Mouse (Mus musculus) left cerebral cortex, postnatal 14 days (tissue): ENCODE data around the gene Tm4sf5. TPM values are rescaled to one million over a fixed set of nuclear protein-coding genes. Genes with fewer than 3 reads are reported as not detected.
"Not testable (repeated sequence)": the region's sequence is repeated elsewhere in the genome, so short reads cannot be mapped to it uniquely, and the experiment has no call there.

Experiments used
- DNase-seq, 2 experiments: peaks; one replicate each; pipeline ENCODE4 v3.0.0; 2021 to 2022; ENCODE audit warnings: low spot score in 2 of 2, mixed read lengths in 1 of 2
- intact Hi-C: fragments of 180-260 bp; cut with DNase I; formaldehyde crosslinking; loops from one replicate; pipeline ENCODE4 v1.15.1; 2025
- long read RNA-seq, 2 experiments: library from polyadenylated mRNA; stranded (forward); transcript quantifications; one replicate each; pipeline ENCODE4 v2.0.0; 2021
- total RNA-seq, 2 experiments: library from RNA; stranded (reverse); gene quantifications; 2 replicates each; pipeline ENCODE4 v1.2.3; 2021

Gene Tm4sf5
- under 1 TPM in 1 of 2 experiments, not detected in 1; 0.87 TPM for total RNA-seq
- long read RNA-seq, experiment 1: 0 reads
- long read RNA-seq, experiment 2: 0 reads

GRCm38 (mm10) chr11:70504970-70505369 is at the start of gene Tm4sf5:
Gene Tm4sf5, plus strand, starts transcription at chr11:70505244.
- no peak for DNase-seq
- intact Hi-C loops: loop anchor here (5.0 kb wide), 2 partner anchors 53 to 73 kb away; partner anchors contain the start of genes Arrb2 and Med11

DNA sequence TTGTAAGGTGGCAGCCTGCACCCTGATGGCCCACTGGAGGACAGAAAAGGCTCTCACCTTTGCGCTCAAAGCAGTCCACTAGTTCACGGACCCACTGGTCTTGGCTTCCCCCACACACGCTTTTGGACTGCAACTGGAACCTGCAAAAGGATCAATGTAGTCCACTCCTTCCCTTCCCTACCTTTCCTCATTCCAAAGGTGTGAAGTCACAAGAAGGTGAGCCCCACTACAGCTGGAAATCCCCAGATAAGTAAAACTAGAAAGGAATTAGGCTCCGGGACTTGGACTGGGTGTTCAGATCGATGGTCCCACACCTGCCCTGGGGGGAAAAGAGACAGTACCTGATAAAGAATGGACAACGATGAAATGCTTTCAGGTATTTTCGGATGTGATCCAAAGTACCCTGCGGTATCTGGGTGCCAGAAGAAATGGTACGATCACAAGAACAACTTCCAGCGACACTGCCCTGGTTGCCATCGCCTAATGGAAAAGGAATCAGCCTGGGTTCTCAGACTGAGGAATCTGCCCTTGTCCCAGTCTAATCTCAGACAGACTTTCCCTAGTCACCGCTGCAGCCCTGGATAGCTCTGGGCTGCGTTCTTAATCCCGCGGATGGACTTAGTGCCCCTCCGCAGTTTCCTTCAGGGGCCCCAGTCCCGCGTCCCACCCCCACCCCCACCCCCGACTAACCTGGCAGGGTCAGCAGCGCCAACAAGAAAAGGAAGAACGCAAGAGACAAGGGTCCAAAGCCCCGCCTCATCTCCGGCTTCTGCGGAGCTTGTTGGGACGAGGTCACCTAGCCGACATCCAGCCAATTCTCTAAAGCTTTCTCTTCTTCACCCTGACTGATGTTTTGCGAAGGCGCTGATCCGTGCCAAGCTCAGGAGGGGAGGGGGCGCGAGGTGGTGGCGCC is 46.1 kb upstream of the Tm4sf5 start, which contains the start of gene Zmynd15:
Gene Zmynd15, plus strand, starts transcription at position 746 of the 913 bp plus-strand sequence.
- no peak for DNase-seq
- intact Hi-C loops: no loop called here

GRCm38 (mm10) chr11:70459601-70460101 is 45.4 kb upstream of the Tm4sf5 start, which contains the start of gene Cxcl16:
Gene Cxcl16, minus strand, starts transcription at chr11:70459984.
- intact Hi-C loops: no loop called here
- DNase-seq: no peak

DNA sequence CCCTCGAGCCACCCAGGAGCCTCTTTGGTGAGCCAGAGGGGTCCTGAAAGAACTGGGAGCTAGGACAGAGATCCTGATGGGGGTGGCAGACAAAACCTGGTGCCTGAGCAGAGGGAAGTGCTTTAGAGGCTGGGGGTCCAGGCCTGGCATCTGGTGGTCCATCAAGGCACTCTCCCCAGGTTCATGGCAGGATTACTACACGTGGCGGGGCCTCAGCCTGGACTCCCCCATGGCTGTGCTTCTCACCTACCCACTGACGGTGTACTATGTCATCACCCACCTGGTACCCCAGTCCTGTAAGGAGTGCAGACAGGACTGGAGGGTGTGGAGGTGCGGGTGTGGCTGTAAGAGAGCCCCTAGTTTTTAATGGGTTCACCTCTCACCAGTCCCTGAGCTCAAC is 41.1 kb upstream of the Tm4sf5 start:
- intact Hi-C loops: no loop called here

DNA sequence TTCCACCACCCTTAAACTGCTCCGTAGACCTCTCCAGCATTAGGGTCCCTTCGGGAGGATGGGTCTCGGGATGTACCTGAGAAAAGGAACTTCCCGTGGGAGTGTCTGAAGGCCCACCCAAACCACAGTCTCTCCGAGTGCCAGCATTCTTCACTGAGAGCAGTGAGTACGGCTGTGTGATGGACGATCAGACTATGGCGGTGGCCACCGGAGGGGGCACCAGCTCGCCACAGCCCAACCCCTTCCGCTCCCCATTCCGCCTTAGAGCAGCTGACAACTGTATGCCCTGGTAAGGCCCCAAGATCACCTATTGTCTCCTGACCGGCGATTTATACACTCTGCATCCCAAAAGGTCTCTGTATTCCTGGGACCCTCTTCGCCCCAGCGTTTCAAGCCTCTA is 39.8 kb upstream of the Tm4sf5 start:
- intact Hi-C loops: no loop called here
- no peak for DNase-seq

More for the DNA sequence above, 41.1 kb upstream of the Tm4sf5 start:
- DNase-seq: no peak

DNA sequence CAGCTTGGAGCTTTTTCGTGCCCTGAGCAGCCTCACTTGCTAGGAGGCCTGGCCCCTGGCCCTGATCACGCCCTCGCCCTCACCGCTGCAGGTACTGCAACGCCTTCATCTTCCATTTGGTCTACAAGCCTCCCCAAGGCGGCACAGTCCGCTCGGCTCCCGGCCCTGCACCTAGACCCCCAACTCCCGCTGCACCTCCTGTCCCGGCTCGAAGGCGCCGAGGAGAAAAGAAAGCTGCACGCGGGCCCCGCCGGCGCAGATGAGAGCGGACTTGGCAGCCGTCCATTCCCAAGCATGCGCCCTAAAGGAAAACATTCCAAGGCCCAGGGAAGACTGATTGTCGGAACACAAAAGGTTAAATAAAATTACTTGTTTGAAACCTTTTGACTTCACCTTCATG is 39.2 kb upstream of the Tm4sf5 start:
- intact Hi-C loops: no loop called here
- DNase-seq: no peak

DNA sequence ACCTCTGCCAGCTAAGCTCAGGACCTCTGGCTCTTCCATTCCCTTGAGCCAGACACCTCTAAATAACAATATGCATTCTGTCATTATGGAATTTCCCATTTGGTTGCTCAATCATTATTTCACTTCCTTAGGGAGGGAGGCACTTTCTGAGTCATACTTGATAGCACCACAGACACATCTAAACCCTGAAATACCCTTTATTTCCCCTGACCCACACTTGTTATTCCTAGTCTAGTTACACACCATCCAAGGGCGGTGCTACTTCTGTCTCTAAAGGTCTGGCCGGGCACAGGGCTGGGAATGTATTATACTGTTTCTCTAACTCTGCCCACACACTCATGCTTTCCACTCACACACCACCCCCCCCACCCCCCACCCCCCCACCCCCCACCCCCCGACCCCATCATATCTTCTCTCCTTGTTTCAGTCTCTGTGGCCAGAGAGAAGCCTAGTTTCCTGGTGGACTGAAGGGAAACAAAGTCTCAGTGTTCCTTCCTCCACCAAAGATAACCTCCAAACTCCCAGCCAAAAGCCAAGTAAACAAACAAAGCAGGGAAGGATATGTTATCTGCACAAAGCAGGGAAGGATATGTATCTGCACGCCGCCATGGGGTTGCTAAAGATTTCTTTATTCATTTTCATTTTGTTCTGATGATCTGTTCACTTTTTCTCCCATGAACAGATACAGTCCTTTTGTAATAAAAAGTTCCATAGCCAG is 37.0 kb upstream of the Tm4sf5 start:
- DNase-seq: no peak
- intact Hi-C loops: no loop called here

DNA sequence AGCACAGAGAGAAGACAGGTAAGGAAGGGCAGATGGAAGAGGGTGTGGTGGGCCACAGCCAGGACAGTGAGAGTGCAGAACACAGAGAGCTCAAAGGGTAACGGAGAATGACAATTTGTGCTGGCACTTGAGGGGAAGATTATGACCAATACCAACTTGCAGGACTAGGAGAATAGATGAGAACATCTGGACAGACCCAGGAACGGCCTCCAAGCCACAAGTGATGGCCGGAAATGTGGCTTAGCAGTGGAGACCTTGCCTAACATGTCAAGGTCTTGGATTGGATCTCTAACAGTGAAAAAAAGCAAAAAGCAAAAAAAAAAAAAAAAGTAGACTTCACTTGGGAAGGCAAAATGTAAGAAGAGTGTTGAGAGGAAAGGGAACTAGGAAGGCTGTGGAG is 35.3 kb upstream of the Tm4sf5 start:
- intact Hi-C loops: no loop called here
- DNase-seq: no peak

DNA sequence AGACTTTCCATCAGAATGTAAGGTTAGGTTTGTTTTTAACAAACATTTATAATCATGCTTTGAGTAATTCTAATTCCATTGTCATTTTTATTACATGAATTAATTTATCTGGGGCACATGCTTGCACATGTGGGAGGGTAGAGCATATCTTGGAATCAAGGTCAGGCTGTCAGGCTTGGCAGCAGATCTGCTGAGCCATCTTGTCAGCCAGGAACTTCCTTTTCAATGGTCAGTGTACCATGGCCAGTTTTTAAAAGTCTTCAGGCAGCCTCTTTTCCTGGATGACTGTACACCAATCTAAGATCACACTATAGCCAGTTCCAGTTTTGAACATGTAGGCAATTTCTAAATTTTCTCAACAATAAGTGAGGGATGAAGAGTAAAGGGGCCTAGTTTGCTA is 32.3 kb upstream of the Tm4sf5 start:
- DNase-seq: no peak
- intact Hi-C loops: no loop called here

- DNase-seq, intact Hi-C loops: not testable (repeated sequence)
These were observed 31.8 kb upstream of the Tm4sf5 start for GRCm38 (mm10) chr11:70473291-70473690.

DNA sequence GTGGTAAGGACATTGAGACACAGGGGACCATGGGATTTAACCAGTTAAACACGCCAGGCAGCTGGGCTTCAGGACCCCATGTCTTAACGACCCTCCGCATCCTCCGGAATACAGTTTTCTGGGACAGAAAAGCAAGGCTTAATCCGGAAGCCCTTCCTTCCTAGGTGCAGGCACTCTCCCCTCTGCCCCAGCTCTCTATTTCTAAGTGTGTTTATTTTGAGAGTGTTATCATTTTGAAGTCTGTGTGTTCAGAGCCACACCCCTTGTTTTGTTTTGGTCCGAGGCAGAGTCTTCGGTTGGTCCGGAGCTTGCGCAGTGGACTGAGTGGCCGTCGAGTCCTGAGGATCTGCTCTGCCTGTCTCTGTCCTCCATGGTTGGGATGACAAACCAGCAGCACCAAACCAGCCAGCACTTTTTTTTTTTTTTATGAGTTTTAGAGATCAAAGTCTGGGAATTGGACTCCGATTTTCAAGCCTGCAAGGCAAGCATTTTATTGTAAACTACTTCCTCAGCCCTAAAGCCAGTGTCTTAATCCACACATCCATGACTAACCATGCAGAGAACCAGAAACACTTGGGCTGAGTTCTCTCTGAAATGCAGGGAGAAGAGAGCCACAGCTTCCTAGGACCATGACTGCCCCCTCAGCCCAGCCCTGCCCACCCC is 30.0 kb upstream of the Tm4sf5 start:
- intact Hi-C loops: no loop called here
- DNase-seq: no peak

- no peak for DNase-seq
- intact Hi-C loops: no loop called here
These were observed 19.5 kb upstream of the Tm4sf5 start for GRCm38 (mm10) chr11:70485498-70485897.

DNA sequence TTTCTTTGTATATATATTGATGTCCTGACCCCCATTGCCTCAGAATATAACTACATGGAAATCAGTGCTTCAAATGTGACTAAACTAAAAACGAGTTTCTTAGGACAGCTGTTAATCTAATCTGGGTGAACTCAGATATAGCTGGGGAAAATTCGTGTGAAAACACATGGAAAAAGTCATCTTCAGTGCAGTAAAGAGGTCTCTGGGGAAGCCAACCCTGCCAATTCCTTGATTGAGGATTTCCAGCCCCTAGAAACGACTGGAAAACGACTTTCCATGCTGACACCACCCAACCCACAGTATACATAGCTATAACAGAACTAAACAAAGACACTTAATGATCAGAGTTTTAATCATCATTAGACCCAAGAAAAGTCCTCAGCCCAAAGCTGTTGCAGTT is 17.2 kb upstream of the Tm4sf5 start:
- intact Hi-C loops: no loop called here

GRCm38 (mm10) chr11:70489138-70489537 is 15.9 kb upstream of the Tm4sf5 start:
- intact Hi-C loops: no loop called here

More for the DNA sequence above, 17.2 kb upstream of the Tm4sf5 start:
- DNase-seq: no peak

GRCm38 (mm10) chr11:70489684-70490083 is 15.4 kb upstream of the Tm4sf5 start:
- peak; percentile 7 to 23 for DNase-seq
- intact Hi-C loops: no loop called here

More at GRCm38 (mm10) chr11:70489138-70489537, 15.9 kb upstream of the Tm4sf5 start:
- DNase-seq: no peak

GRCm38 (mm10) chr11:70499566-70500475 is 5.2 kb upstream of the Tm4sf5 start:
- intact Hi-C loops: no loop called here

GRCm38 (mm10) chr11:70500476-70500812 is 4.6 kb upstream of the Tm4sf5 start:
- intact Hi-C loops: no loop called here
- DNase-seq: no peak

More at GRCm38 (mm10) chr11:70499566-70500475, 5.2 kb upstream of the Tm4sf5 start:
- no peak for DNase-seq

DNA sequence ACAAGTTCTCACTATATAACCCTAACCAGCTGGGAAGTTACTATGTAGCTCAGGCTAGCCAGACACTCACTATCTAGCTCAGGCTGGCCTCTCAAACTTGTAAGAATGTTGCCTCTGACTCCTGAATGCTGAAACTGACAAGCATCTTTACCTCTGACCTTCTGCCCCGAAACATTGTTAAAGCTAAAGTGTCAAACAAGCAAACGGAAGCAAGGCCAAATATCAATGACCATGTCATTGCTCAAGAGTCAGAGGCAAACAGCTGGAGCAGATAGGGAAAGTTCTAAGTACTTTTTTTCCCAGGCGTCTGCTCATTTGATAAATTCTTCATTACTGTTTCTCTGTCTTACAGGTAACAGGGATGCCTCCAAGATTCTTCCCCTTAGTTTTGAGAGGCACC is 3.0 kb upstream of the Tm4sf5 start:
- no peak for DNase-seq
- intact Hi-C loops: no loop called here
